Mouse (Mus musculus) liver, embryonic 14.5 days (tissue): ENCODE results near the gene Atp6v1g1.

Experiments
- CTCF ChIP-seq: IDR thresholded peaks from 2 replicates; pipeline ENCODE4 v1.5.1; 2016; ENCODE audit warnings: antibody characterized with exemption, low read depth, control low read depth
- EP300 ChIP-seq: IDR thresholded peaks from 2 replicates; pipeline ENCODE4 v1.6.1; 2016; ENCODE audit warnings: antibody characterized with exemption, low read depth

GRCm38 (mm10) chr4:63559127-63559697, 14.6 kb downstream of the Atp6v1g1 start:
- TF ChIP-seq CTCF, result no peak
- TF ChIP-seq EP300, result no peak
